Mouse (Mus musculus) ovary, postnatal 36 days (tissue): ENCODE measurements at regions not wholly inside any gene's neighbourhood (a gene's known extent, or its start where the extent isn't known, plus 50 kb on each side); places are given as distances from the start of the nearest gene placed in this dataset.

ENCODE experiments used
- DNase-seq: peaks from one replicate; pipeline ENCODE4 v3.0.0; 2022; ENCODE audit warnings: low spot score, mixed read lengths

GRCm38 (mm10) chr14:24731872-24732525 lies 245.1 kb downstream of the Rps24 start:
- DNase-seq: no peak

GRCm38 (mm10) chr14:24733326-24733725 lies 246.4 kb downstream of the Rps24 start:
- no peak for DNase-seq

GRCm38 (mm10) chr14:24738869-24739268 lies 251.9 kb downstream of the Rps24 start:
- DNase-seq: no peak

GRCm38 (mm10) chr14:24744451-24744850 lies 257.5 kb downstream of the Rps24 start:
- no peak for DNase-seq

GRCm38 (mm10) chr14:24745730-24746129 lies 258.8 kb downstream of the Rps24 start:
- DNase-seq: no peak

GRCm38 (mm10) chr14:24747471-24747795 lies 260.5 kb downstream of the Rps24 start:
- no peak for DNase-seq

GRCm38 (mm10) chr14:24747796-24748496 lies 261.0 kb downstream of the Rps24 start:
- DNase-seq: no peak

GRCm38 (mm10) chr14:24748497-24748862 lies 261.6 kb downstream of the Rps24 start:
- no peak for DNase-seq

GRCm38 (mm10) chr14:24749313-24749712 lies 262.4 kb downstream of the Rps24 start:
- no peak for DNase-seq

GRCm38 (mm10) chr14:24751227-24751626 lies 264.3 kb downstream of the Rps24 start:
- no peak for DNase-seq

- no peak for DNase-seq
These were observed 267.8 kb downstream of the Rps24 start for GRCm38 (mm10) chr14:24754753-24755152.

GRCm38 (mm10) chr14:24755426-24756117 lies 268.6 kb downstream of the Rps24 start:
- no peak for DNase-seq

- no peak for DNase-seq
These were observed 270.4 kb downstream of the Rps24 start for GRCm38 (mm10) chr14:24757302-24757701.

GRCm38 (mm10) chr14:24757843-24758242 lies 270.9 kb downstream of the Rps24 start:
- no peak for DNase-seq

- no peak for DNase-seq
These were observed 274.0 kb downstream of the Rps24 start for GRCm38 (mm10) chr14:24760926-24761325.

GRCm38 (mm10) chr14:24762468-24763274 lies 275.7 kb downstream of the Rps24 start:
- no peak for DNase-seq

GRCm38 (mm10) chr14:24763275-24763812 lies 276.4 kb downstream of the Rps24 start:
- no peak for DNase-seq

GRCm38 (mm10) chr14:24763845-24764244 lies 276.9 kb downstream of the Rps24 start:
- no peak for DNase-seq

- DNase-seq: no peak
These were observed 279.3 kb downstream of the Rps24 start for GRCm38 (mm10) chr14:24766260-24766659.

GRCm38 (mm10) chr14:24766690-24767089 lies 279.8 kb downstream of the Rps24 start:
- DNase-seq: no peak

- no peak for DNase-seq
These were observed 280.4 kb downstream of the Rps24 start for GRCm38 (mm10) chr14:24767316-24767715.

- DNase-seq: no peak
These were observed 281.0 kb downstream of the Rps24 start for GRCm38 (mm10) chr14:24767964-24768363.
